Mouse (Mus musculus): Measurements from ENCODE around the gene Ppbp. TPM values are rescaled to one million over a fixed set of nuclear protein-coding genes. Genes with fewer than 3 reads are reported as not detected.

Gene Ppbp
- polyA plus RNA-seq, 1 experiment, result 23.5 TPM

DNA sequence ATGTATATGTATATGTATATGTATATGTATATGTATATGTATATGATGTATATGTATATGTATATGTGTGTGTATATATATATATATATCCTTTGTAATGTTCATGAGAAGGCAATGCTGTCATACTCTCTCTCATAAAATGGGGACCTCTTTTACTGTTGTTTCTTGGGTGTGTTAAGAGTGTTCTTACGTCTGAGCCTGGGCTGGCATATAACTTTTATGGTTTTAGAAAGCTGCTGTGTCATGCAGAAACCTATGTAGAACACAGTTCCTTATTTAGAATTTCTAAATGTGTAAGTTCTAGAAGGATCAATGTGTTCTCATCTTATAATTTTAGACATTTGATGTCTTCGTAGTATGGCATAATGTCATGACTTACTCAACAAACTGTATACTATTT, 7.5 kb upstream of the Ppbp start:
- TF ChIP-seq CTCF (IDR thresholded peaks at IDR 0.05; ENCODE audit: borderline replicate concordance, insufficient read depth, low read length), result no peak
- TF ChIP-seq POLR2A (IDR thresholded peaks at IDR 0.05; ENCODE audit: low read depth, low read length), result no peak
- H3K27ac ChIP-seq (ENCODE audit: insufficient read depth, low read length), result no peak overlapping the region

DNA sequence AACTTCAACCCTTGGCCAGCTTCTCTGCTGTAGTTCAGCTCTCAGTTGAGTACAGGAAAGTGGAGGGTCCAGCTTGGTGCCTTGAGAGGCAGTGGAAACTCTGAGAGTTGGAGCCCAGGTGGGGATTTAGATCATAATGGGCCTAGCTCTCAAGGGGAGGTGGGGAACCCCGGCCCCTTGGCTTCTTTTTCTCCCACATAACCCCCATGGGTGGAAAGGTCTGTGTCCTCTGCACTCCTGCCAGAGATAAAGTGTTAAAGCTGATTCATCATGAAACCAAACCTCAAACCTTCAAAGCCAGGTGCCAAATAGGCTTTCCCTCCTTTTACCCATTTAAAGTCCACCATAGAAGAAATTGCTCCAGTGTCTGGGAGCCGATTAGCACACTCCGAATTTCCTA, 6.5 kb upstream of the Ppbp start:
- no peak overlapping the region for H3K4me3 ChIP-seq (ENCODE audit: insufficient read depth, low read length)
- peak overlapping the region; percentile 65; the same call in 1 of the 2 replicates for H3K27ac ChIP-seq (ENCODE audit: insufficient read depth, low read length)
- peak; percentile 51; the same call in 1 of the 2 replicates for TF ChIP-seq POLR2A (IDR thresholded peaks at IDR 0.05; ENCODE audit: low read depth, low read length)
- no peak for TF ChIP-seq CTCF (IDR thresholded peaks at IDR 0.05; ENCODE audit: borderline replicate concordance, insufficient read depth, low read length)
- H3K4me1 ChIP-seq (ENCODE audit: control insufficient read depth, insufficient read depth, low read length), result peaks cover 16% of the 10 kb centered on the region; the same call in 1 of the 2 replicates

More for the DNA sequence above, 7.5 kb upstream of the Ppbp start:
- Histone ChIP-seq H3K4me1 (ENCODE audit: control insufficient read depth, insufficient read depth, low read length) (peaks cover 15% of the 10 kb centered on the region; the same call in 1 of the 2 replicates), H3K4me3 (ENCODE audit: insufficient read depth, low read length) (no peak overlapping the region)

DNA sequence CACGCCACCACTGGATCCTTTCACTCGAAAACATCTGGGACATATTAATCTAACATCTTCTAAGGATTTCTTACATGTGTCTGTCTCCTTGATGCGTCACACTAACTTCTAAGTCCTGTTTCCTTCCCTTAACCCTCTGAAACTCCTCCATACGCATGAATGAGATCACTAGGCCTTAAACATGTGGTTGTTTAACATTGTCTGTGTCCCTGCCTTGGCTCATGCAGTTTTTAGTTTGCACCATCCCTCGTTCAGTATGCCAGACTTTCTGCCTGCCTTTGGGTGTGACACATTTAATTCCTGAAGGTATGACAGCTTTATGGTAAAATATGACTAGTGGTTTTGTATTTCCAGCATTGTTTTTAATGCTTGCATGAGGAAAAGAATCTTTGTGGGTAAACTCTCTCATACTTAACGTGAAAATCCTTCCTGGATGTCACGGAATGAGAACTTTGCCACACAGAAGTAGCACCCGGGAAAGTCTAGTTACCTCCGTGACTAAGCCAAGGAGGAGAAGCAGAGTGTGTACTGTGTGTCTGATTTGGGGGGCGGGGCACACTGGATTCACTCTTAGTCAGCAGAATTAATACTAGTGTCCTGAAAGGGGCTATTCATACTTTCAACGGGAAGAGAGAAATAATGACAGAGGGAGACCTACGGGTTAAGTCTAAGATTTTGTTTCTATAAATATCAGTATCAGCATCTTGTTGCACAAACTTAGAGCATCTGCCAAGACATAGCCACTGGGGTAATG, 4.2 kb upstream of the Ppbp start:
- Histone ChIP-seq H3K4me3 (ENCODE audit: insufficient read depth, low read length) (no peak overlapping the region), H3K27ac (ENCODE audit: insufficient read depth, low read length) (peak overlapping the region; percentile 91), H3K4me1 (ENCODE audit: control insufficient read depth, insufficient read depth, low read length) (peaks cover 13% of the 10 kb centered on the region; the same call in 1 of the 2 replicates)
- TF ChIP-seq CTCF (IDR thresholded peaks at IDR 0.05; ENCODE audit: borderline replicate concordance, insufficient read depth, low read length), result no peak

DNA sequence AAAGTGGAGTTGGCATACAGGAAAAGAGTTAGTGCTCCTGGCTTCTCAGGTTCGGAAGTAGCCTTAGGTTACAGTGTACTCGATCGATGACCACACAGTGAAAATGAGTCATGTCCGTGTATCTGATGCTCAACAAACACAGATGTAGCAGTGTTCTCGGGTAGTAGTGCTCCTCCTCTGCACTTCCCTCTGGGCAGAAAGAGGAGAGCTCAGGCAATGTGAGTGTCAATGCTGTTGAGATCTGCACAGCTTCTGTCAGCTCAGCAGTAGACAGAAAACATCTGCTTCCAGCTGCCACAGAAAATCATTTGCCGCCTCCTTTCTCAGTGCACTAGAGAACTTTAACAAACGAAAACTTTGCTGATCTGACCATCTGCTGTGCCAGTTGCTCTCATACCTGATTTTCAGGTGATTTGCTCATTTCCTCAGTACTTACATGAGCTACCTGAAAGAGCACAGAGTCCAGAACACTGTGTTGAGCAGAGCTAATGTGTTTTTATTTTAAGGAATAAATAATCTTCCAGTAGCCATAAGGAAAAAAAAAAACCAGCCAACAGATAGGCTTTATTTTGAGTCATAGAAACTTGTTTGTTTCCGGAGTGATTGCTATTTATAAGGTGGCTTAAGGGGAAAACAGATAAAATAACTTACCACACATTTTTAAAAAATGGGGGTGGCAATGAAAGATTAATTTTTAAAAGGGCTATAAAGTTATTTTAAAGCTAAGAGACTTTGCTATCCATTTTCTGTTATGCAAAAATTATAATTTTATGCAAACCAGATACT, 2.3 kb upstream of the Ppbp start:
- Histone ChIP-seq H3K4me1 (ENCODE audit: control insufficient read depth, insufficient read depth, low read length) (peaks cover 13% of the 10 kb centered on the region; the same call in 1 of the 2 replicates), H3K4me3 (ENCODE audit: insufficient read depth, low read length) (no peak overlapping the region), H3K27ac (ENCODE audit: insufficient read depth, low read length) (no peak overlapping the region)
- TF ChIP-seq CTCF (IDR thresholded peaks at IDR 0.05; ENCODE audit: borderline replicate concordance, insufficient read depth, low read length), result no peak
- TF ChIP-seq POLR2A (IDR thresholded peaks at IDR 0.05; ENCODE audit: low read depth, low read length), result no peak

DNA sequence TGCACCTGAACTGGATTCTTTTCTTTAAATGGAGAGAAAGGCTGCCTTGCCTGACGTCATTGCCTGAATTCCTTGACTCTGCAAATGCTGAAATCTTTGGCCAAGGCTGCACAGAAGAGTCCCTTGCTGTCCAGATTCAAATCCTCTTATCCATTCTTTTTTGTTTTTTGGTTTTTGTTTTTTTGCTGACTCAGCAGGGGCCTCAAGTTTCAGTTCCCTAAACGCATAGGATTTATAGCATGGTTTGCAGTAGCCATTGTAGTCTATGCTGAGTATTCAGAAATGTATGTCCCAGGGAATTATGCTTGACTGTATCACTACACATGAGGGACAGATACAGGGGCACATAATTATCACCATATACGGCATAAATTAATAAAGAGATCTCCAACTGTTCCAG, 3.1 kb downstream of the Ppbp start:
- no peak overlapping the region for H3K4me3 ChIP-seq (ENCODE audit: insufficient read depth, low read length)
- TF ChIP-seq POLR2A (IDR thresholded peaks at IDR 0.05; ENCODE audit: low read depth, low read length) (no peak), CTCF (IDR thresholded peaks at IDR 0.05; ENCODE audit: borderline replicate concordance, insufficient read depth, low read length) (no peak)
- H3K27ac ChIP-seq (ENCODE audit: insufficient read depth, low read length), result no peak overlapping the region
- no peaks in the 10 kb centered on the region for H3K4me1 ChIP-seq (ENCODE audit: control insufficient read depth, insufficient read depth, low read length)

DNA sequence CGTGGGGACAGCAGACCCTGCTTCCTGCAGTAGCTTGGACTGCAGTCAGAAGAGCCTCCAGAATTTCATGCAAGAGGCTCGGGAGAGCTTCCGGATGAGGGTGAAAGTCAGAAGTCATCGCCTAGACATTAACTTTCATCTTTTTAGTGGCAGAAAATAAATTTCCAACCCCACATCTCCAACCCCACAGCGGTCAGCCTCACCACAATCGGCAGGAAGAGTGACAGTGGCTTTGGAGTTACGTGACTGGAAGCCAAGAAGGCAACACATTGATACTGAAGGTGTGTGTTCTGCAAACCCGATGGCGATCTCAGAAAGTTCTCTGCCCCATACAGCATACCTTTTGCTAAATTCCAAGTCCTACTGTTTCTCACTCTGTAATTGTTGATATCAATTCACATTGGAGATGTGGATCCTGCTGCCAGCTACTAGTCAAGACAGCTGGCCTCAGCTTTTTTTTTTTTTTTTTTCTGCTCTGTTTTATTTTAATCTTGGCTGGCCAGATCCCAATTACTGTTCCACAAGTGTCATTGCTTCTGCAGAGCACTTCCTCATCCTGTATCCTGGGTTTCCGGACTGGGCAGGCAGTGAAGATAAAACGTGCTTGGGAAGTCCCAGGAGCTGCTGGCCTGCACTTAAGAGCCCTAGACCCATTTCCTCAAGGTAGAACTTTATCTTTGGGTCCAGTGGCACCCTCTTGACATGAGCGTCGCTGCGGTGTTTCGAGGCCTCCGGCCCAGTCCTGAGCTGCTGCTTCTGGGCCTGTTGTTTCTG, 3.7 kb downstream of the Ppbp start, which contains the start of gene Pf4:
TSS of gene Pf4 (plus strand) at position 556 of the 774 bp plus-strand sequence.
- Histone ChIP-seq H3K4me1 (ENCODE audit: control insufficient read depth, insufficient read depth, low read length) (no peaks in the 10 kb centered on the region), H3K27ac (ENCODE audit: insufficient read depth, low read length) (no peak within 1 kb of the TSS), H3K4me3 (ENCODE audit: insufficient read depth, low read length) (no peak within 1 kb of the TSS)
- TF ChIP-seq POLR2A (IDR thresholded peaks at IDR 0.05; ENCODE audit: low read depth, low read length) (no peak), CTCF (IDR thresholded peaks at IDR 0.05; ENCODE audit: borderline replicate concordance, insufficient read depth, low read length) (no peak)

DNA sequence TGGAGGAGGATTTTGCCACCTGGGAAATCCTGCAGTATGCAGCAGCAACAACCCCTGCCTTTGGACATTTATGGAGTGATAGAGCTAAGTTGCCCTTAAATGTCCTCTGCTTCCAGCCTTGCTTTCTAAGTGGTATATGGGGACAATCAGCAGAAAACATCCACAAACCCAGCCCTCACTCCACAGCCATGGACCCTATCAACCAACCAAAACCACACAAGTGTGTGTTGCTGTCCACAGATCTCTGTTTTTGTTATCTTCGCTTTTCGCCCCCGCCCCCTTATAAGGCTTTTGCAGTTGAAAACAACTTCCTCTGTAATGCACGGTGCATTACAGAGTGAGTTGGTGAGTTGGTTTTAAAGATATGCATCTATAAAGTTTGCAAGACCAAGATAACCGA, 7.2 kb downstream of the Ppbp start:
- Histone ChIP-seq H3K27ac (ENCODE audit: insufficient read depth, low read length) (no peak overlapping the region), H3K4me3 (ENCODE audit: insufficient read depth, low read length) (no peak overlapping the region), H3K4me1 (ENCODE audit: control insufficient read depth, insufficient read depth, low read length) (no peaks in the 10 kb centered on the region; the same call in 1 of the 2 replicates)
- TF ChIP-seq POLR2A (IDR thresholded peaks at IDR 0.05; ENCODE audit: low read depth, low read length) (no peak), CTCF (IDR thresholded peaks at IDR 0.05; ENCODE audit: borderline replicate concordance, insufficient read depth, low read length) (no peak)

DNA sequence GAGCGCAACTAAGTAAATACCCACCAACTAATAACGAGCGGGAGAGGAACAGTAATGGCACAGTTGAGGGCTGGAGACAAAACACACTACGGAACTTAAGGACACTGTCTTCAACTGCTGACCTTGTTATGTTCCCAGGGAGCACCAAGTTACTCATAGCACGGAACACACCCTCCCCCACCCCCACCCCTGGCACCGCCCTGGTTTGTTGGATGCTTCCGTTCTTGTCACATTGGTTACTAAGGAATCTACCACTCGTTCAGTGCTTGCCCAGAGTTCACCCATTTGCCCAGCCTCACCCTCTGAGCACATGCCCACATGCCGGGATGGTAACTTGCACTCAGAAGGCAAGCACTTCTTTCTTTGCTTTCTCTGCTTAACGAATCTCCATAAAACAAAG, 9.3 kb downstream of the Ppbp start:
- no peak for TF ChIP-seq CTCF (IDR thresholded peaks at IDR 0.05; ENCODE audit: borderline replicate concordance, insufficient read depth, low read length)
- TF ChIP-seq POLR2A (IDR thresholded peaks at IDR 0.05; ENCODE audit: low read depth, low read length), result no peak
- H3K4me1 ChIP-seq (ENCODE audit: control insufficient read depth, insufficient read depth, low read length), result no peaks in the 10 kb centered on the region; the same call in 1 of the 2 replicates
- no peak overlapping the region for H3K27ac ChIP-seq (ENCODE audit: insufficient read depth, low read length)
- H3K4me3 ChIP-seq (ENCODE audit: insufficient read depth, low read length), result no peak overlapping the region

DNA sequence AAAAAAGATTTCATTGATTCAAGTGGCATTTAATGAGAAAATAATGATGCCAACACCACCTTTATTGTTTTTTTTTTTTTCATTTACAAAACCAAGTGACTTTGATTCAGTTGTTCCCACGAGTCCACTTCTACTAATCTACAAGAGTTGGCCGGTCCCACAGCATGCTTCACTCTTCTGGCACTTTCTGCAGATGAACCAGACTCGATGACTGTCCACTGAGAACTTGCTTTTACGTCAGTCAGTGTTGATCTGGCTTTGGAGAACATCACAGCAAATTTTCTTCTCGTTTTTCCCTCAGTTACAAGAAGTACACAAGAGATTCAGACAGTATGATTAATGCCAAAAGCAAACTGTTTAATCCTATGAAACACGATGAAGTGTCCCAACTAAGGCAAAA, 10.5 kb downstream of the Ppbp start:
- Histone ChIP-seq H3K4me3 (ENCODE audit: insufficient read depth, low read length) (no peak overlapping the region), H3K27ac (ENCODE audit: insufficient read depth, low read length) (0 out of 2 replicates have a peak overlapping the region, but pooled peaks have one; percentile 14), H3K4me1 (ENCODE audit: control insufficient read depth, insufficient read depth, low read length) (no peaks in the 10 kb centered on the region; the same call in 1 of the 2 replicates)
- TF ChIP-seq CTCF (IDR thresholded peaks at IDR 0.05; ENCODE audit: borderline replicate concordance, insufficient read depth, low read length) (no peak), POLR2A (IDR thresholded peaks at IDR 0.05; ENCODE audit: low read depth, low read length) (no peak)

Data from embryonic fibroblast, embryonic 13.5 days (primary cell).